Mouse (Mus musculus) C2C12 (cell line): ENCODE measurements at regions not wholly inside any gene's neighbourhood (a gene's known extent, or its start where the extent isn't known, plus 50 kb on each side); places are given as distances from the start of the nearest gene placed in this dataset.

Experiments
- CTCF ChIP-seq: IDR thresholded peaks from one replicate; pipeline ENCODE4 v1.5.1; 2011; ENCODE audit not compliant: control insufficient read depth, insufficient read depth, insufficient read length
- MAX ChIP-seq: IDR thresholded peaks from one replicate; pipeline ENCODE4 v1.6.1; 2011; ENCODE audit warnings: mild to moderate bottlenecking, control low read depth
- MYOG ChIP-seq: IDR thresholded peaks from one replicate; pipeline ENCODE4 v1.6.1; 2011; ENCODE audit not compliant: control insufficient read depth, insufficient read length; ENCODE audit errors: extremely low read depth
- USF1 ChIP-seq: IDR thresholded peaks from one replicate; pipeline ENCODE4 v1.6.1; 2011; ENCODE audit warnings: low read depth, mild to moderate bottlenecking, control low read depth, moderate library complexity

- TF ChIP-seq CTCF: no peak
- no peak for TF ChIP-seq USF1
- no peak for TF ChIP-seq MAX
- no peak for TF ChIP-seq MYOG
Measured at GRCm38 (mm10) chr3:144348431-144348830, 143.4 kb upstream of the Lmo4 start.
